Mouse (Mus musculus) embryonic facial prominence, embryonic 12.5 days (tissue): ENCODE measurements at regions not wholly inside any gene's neighbourhood (a gene's known extent, or its start where the extent isn't known, plus 50 kb on each side); places are given as distances from the start of the nearest gene placed in this dataset.

Source experiments
- ATAC-seq: fragments of 200-750 bp; cut with Nextera tagmentation; 2 replicates; pipeline ENCODE4 v1.8.0; 2017; ENCODE audit not compliant: insufficient number of reproducible peaks, insufficient read depth, low FRiP score, low TSS enrichment
- H3K27ac ChIP-seq: fragments of 300-500 bp; sonication (generic); 2 replicates; pipeline ENCODE4 v1.5.1; 2016; ENCODE audit warnings: mild to moderate bottlenecking
- H3K27me3 ChIP-seq: fragments of 300-500 bp; sonication (generic); 2 replicates; pipeline ENCODE4 v1.6.1; 2016; ENCODE audit warnings: mild to moderate bottlenecking, moderate library complexity
- H3K36me3 ChIP-seq: fragments of 300-500 bp; sonication (generic); 2 replicates; pipeline ENCODE4 v1.6.1; 2016; ENCODE audit warnings: mild to moderate bottlenecking
- H3K4me1 ChIP-seq: fragments of 300-500 bp; sonication (generic); 2 replicates; pipeline ENCODE4 v1.6.1; 2016
- H3K4me2 ChIP-seq: fragments of 300-500 bp; sonication (generic); replicated peaks from 2 replicates; pipeline ENCODE4 v1.6.1; 2016; ENCODE audit warnings: mild to moderate bottlenecking, moderate library complexity
- H3K4me3 ChIP-seq: fragments of 300-500 bp; sonication (generic); 2 replicates; pipeline ENCODE4 v1.5.1; 2016; ENCODE audit warnings: mild to moderate bottlenecking
- H3K9ac ChIP-seq: fragments of 300-500 bp; sonication (generic); 2 replicates; pipeline ENCODE4 v1.6.1; 2016; ENCODE audit warnings: mild to moderate bottlenecking, moderate library complexity
- H3K9me3 ChIP-seq: fragments of 300-500 bp; sonication (generic); 2 replicates; pipeline ENCODE4 v1.6.1; 2016; ENCODE audit warnings: mild to moderate bottlenecking, moderate library complexity
- WGBS: fragments of 180-500 bp; shearing (Covaris S2); methylation state at CpG from one replicate; pipeline ENCODE4 v1.1.7; 2016; 5-methylcytosine and 5-hydroxymethylcytosine counted together

DNA sequence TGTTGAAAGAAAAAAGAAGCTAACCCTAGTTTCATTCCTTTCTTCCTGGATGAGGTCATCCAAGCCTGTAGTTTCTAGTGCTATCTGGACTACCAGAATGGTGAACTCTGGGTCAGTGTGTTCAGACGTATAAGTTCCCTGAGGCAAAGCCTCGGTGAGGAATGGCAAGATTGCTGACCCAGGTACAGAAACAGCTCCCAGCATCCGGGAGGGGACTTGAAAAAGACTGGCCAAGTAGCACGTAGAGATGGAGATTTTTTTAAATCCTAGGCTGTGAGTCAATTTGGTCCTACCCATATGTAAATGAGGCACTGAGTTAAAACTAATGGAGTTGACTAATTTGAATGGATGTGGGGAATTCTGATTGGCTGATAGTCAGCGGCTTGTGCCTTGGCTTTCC is 55.0 kb upstream of the Gm11084 start:
- Histone ChIP-seq H3K9ac (no peak overlapping the region), H3K4me1 (peaks cover 13% of the 10 kb centered on the region), H3K36me3 (no peaks in the 10 kb centered on the region), H3K27me3 (no peaks in the 10 kb centered on the region), H3K9me3 (no peaks in the 10 kb centered on the region), H3K27ac (no peak overlapping the region), H3K4me3 (no peak overlapping the region), H3K4me2 (no peak overlapping the region)
- WGBS: 27% methylated on average over 5 of the region's 5 CpGs
- no peak for ATAC-seq

DNA sequence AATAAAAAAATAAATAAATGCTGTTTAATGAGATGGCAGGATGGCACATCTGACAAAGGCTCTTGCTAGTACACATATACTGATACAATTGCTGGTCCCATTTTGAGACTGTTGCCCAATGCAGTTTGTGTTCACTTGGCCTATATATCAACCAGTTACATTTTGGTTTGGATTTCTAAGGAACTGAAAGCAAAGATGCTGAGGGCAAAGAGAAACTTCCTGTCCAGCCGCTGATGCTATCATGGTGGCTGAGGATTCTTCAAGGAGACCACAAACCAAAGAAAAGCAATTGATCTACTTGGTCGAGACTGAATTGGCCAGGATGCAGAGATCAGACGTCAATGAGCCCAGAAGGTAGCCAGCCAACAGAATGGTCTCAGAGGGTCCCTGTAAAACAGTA is 53.5 kb upstream of the Gm11084 start:
- WGBS: 77% methylated on average over 3 of the region's 3 CpGs
- H3K9ac ChIP-seq: no peak overlapping the region

GRCm38 (mm10) chr2:73039300-73039699 is 52.8 kb upstream of the Gm11084 start:
- ATAC-seq: no peak

More for the DNA sequence above, 53.5 kb upstream of the Gm11084 start:
- peaks cover 7% of the 10 kb centered on the region for H3K4me1 ChIP-seq
- no peaks in the 10 kb centered on the region for H3K27me3 ChIP-seq
- H3K4me2 ChIP-seq: no peak overlapping the region
- H3K27ac ChIP-seq: no peak overlapping the region
- no peak for ATAC-seq
- no peak overlapping the region for H3K4me3 ChIP-seq
- H3K9me3 ChIP-seq: no peaks in the 10 kb centered on the region
- H3K36me3 ChIP-seq: no peaks in the 10 kb centered on the region

GRCm38 (mm10) chr2:73038290-73038732 is 51.8 kb upstream of the Gm11084 start:
- Histone ChIP-seq H3K4me1 (peaks cover 16% of the 10 kb centered on the region), H3K9me3 (no peaks in the 10 kb centered on the region), H3K27me3 (no peaks in the 10 kb centered on the region), H3K27ac (peak overlapping the region; percentile 26; the same call in 1 of the 2 replicates), H3K9ac (no peak overlapping the region), H3K4me2 (peak overlapping the region; percentile 48), H3K4me3 (no peak overlapping the region), H3K36me3 (no peaks in the 10 kb centered on the region)
- ATAC-seq: peak; percentile 67
- 11% methylated on average over 16 of the region's 16 CpGs for WGBS

More at GRCm38 (mm10) chr2:73039300-73039699, 52.8 kb upstream of the Gm11084 start:
- H3K9ac ChIP-seq: no peak overlapping the region
- H3K4me3 ChIP-seq: no peak overlapping the region
- H3K4me1 ChIP-seq: peaks cover 7% of the 10 kb centered on the region
- H3K4me2 ChIP-seq: no peak overlapping the region
- H3K27ac ChIP-seq: no peak overlapping the region
- no peaks in the 10 kb centered on the region for H3K9me3 ChIP-seq
- no peaks in the 10 kb centered on the region for H3K36me3 ChIP-seq
- no peaks in the 10 kb centered on the region for H3K27me3 ChIP-seq
- WGBS: 54% methylated on average over 2 of the region's 2 CpGs

DNA sequence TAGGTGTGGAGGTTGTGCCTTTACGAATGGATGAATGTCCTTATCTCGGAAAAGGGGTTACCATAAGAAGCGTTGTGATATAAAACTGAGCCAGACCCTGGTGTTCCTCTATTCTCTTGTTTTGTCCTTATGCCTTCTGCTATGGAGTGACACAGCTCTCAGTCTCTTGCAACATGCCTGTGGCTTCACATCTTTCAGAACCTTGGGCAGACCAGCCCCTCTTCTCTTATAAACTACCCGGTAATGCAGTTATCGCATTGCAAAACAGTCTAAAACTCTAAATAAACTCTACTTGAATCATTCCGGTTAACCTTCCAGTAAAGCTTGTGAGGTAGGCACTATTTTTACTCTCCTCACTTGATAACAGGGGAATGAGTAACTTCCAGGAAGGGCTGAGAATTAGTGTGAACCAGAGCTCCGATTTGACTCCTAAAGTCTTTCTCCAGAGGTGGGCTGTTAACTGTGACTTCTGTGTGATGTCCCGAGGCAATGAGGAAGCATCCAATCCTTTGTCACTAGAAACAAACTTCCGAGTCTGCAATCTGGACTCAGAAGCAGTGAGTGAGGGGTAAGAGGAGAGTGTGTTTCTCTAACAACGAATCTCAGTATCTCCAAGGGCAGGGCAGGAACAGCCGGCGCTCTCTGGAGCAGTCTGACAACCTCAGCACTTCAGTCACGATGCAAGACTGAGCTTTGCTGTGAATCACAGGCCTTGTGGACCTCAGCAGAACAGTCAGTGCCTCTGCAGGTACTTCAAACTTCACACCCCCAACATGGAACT is 50.9 kb upstream of the Gm11084 start:
- no peak overlapping the region for H3K27ac ChIP-seq
- H3K9ac ChIP-seq: no peak overlapping the region
- peaks cover 18% of the 10 kb centered on the region for H3K4me1 ChIP-seq
- 52% methylated on average over 13 of the region's 13 CpGs for WGBS
- H3K4me2 ChIP-seq: no peak overlapping the region
- ATAC-seq: no peak
- H3K27me3 ChIP-seq: no peaks in the 10 kb centered on the region
- H3K36me3 ChIP-seq: no peaks in the 10 kb centered on the region
- H3K9me3 ChIP-seq: no peaks in the 10 kb centered on the region
- H3K4me3 ChIP-seq: no peak overlapping the region
